Mouse (Mus musculus) embryonic facial prominence, embryonic 11.5 days (tissue): ENCODE results near the gene Itga3. TPM values are rescaled to one million over a fixed set of nuclear protein-coding genes. Genes with fewer than 3 reads are reported as not detected.
A peak's percentile ranks its signal among the peaks of the same experiment; 100 is the strongest.

Experiments
- ATAC-seq: fragments of 200-750 bp; cut with Nextera tagmentation; replicated peaks from 2 replicates; pipeline ENCODE4 v1.8.0; 2017; ENCODE audit warnings: low read depth; ENCODE audit not compliant: insufficient number of reproducible peaks, low FRiP score, low TSS enrichment
- DNase-seq: peaks from one replicate; pipeline ENCODE4 v3.0.0-alpha.2; 2015; ENCODE audit warnings: low spot score
- H3K27ac ChIP-seq: fragments of 300-500 bp; sonication (generic); replicated peaks from 2 replicates; pipeline ENCODE4 v1.5.1; 2014; ENCODE audit warnings: mild to moderate bottlenecking, low read depth, low read length, control low read depth
- H3K27me3 ChIP-seq: fragments of 300-500 bp; sonication (generic); 2 replicates; pipeline ENCODE4 v1.6.1; 2014; ENCODE audit warnings: mild to moderate bottlenecking, low read length, moderate library complexity, mixed read lengths; ENCODE audit not compliant: control insufficient read depth, insufficient read depth
- H3K36me3 ChIP-seq: fragments of 300-500 bp; sonication (generic); replicated peaks from 2 replicates; pipeline ENCODE4 v1.6.1; 2014; ENCODE audit warnings: low read depth, mild to moderate bottlenecking, low read length, moderate library complexity, mixed read lengths; ENCODE audit not compliant: control insufficient read depth, insufficient read depth
- H3K4me1 ChIP-seq: fragments of 300-500 bp; sonication (generic); 2 replicates; pipeline ENCODE4 v1.6.1; 2014; ENCODE audit warnings: low read length, mixed read lengths; ENCODE audit not compliant: control insufficient read depth, insufficient read depth
- H3K4me2 ChIP-seq: fragments of 300-500 bp; sonication (generic); 2 replicates; pipeline ENCODE4 v1.6.1; 2014; ENCODE audit warnings: low read depth, mild to moderate bottlenecking, control low read depth, low read length, moderate library complexity
- H3K4me3 ChIP-seq: fragments of 300-500 bp; sonication (generic); 2 replicates; pipeline ENCODE4 v1.5.1; 2014; ENCODE audit warnings: low read depth, low read length, control low read depth
- H3K9ac ChIP-seq: fragments of 300-500 bp; sonication (generic); replicated peaks from 2 replicates; pipeline ENCODE4 v1.6.1; 2014; ENCODE audit warnings: mild to moderate bottlenecking, control low read depth, low read length
- H3K9me3 ChIP-seq: fragments of 300-500 bp; sonication (generic); replicated peaks from 2 replicates; pipeline ENCODE4 v1.6.1; 2016; ENCODE audit warnings: mild to moderate bottlenecking, low read length, inconsistent platforms, mixed read lengths; ENCODE audit not compliant: control insufficient read depth
- WGBS: fragments of 180-500 bp; shearing (Covaris S2); extraction: QIAGEN DNeasy Blood & Tissue Kit; methylation state at CpG from one replicate; pipeline ENCODE4 v1.1.7; 2014; 5-methylcytosine and 5-hydroxymethylcytosine counted together
- polyA plus RNA-seq: library from polyadenylated mRNA; unstranded; fragments of >200 nt; fragmentation: Nextera tagmentation; extraction: Ambion mirVana; gene quantifications from 2 replicates; pipeline ENCODE4 v1.2.1, GENCODE M21; 2014

Itga3 gene
- polyA plus RNA-seq, 1 experiment from 2014 or later, result 5.1 TPM

DNA sequence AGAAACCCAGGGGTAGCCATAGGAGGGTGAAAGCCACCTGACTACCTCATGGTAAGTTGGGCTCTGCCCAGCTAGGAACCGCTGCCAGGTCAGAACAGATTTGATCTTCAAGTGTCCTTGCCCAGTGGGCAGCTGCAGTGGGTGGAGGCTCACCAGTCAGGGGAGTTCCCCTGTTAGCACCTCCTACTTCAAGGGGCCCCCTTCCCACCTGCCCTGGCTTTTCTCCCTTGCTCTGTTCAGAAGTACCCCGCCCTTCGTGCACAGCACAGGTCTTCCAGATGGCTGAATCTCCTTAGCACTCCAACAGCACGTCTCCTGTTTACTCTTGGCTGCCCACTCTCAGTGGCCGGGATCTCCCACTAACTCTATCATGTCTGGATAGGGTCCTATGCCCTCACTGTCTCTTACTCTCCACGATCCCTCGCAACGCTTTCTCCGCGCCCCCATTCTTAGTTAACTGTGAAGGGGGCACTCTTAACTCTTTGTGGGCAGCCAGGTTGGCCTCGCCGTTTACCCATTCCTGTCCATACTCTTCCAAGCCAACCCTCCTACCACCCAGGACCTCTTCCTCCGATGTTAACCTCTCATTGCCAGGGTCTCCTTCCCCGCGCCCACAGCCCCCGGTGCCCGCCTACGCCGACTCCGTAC lies 36.0 kb downstream of the Itga3 start:
- H3K27me3 ChIP-seq, result no peaks in the 10 kb centered on the region
- DNase-seq (peak; percentile 43), ATAC-seq (no peak; the same call in 1 of the 2 replicates)
- H3K4me3 ChIP-seq, result peak overlapping the region; percentile 63
- H3K4me1 ChIP-seq, result no peaks in the 10 kb centered on the region; the same call in 1 of the 2 replicates
- no peaks in the 10 kb centered on the region for H3K9me3 ChIP-seq
- whole genome bisulfite sequencing, result 3% methylated on average over 20 of the region's 20 CpGs
- no peaks in the 10 kb centered on the region for H3K36me3 ChIP-seq
- H3K9ac ChIP-seq, result peak overlapping the region; percentile 44
- H3K27ac ChIP-seq, result no peak overlapping the region
- H3K4me2 ChIP-seq, result peak overlapping the region; percentile 82

GRCm38 (mm10) chr11:95039766-95040165 lies 36.8 kb downstream of the Itga3 start:
- ATAC-seq (no peak), DNase-seq (no peak)
- Histone ChIP-seq H3K27ac (no peak overlapping the region), H3K36me3 (no peaks in the 10 kb centered on the region), H3K9ac (no peak overlapping the region), H3K4me2 (no peak overlapping the region), H3K27me3 (no peaks in the 10 kb centered on the region), H3K9me3 (no peaks in the 10 kb centered on the region), H3K4me3 (no peak overlapping the region), H3K4me1 (no peaks in the 10 kb centered on the region; the same call in 1 of the 2 replicates)
- WGBS, result 80% methylated on average over 4 of the region's 4 CpGs

GRCm38 (mm10) chr11:95038818-95039655 lies 37.6 kb downstream of the Itga3 start:
- Histone ChIP-seq H3K4me3 (no peak overlapping the region), H3K36me3 (no peaks in the 10 kb centered on the region), H3K4me2 (no peak overlapping the region), H3K9ac (no peak overlapping the region), H3K4me1 (no peaks in the 10 kb centered on the region; the same call in 1 of the 2 replicates), H3K9me3 (no peaks in the 10 kb centered on the region), H3K27ac (no peak overlapping the region), H3K27me3 (no peaks in the 10 kb centered on the region)
- DNase-seq (no peak), ATAC-seq (no peak)
- WGBS, result 82% methylated on average over 13 of the region's 13 CpGs

DNA sequence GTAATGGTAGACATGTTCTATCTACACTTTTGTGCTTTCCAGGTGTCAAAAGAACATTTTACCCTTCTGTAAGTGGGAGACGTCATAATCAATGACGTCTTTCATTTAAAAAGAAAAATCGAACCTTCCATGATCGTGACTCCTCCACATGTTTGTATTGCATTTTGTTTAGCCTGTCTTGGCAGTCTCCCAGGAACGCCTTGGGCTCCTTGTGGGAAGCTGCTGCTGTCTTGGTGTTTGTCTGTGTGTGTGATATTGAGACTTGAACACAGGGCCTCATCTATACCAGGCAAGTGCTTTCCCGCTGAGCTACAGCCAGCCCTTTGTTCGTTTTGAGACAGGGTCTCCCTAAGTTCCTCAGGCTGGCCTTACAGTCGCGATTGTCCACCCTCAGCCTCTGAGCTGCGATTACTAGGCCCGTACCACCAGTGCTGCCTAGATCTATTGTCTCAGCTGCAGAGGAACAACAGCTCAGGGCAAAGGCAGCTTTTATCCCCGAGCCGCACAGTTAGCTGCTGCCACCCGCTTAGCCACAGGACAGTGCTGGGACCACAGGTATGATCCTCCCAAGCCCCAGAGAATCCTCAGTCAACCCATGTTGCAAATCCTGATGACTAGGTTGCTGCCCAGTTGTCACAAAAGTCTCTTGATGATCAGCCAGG lies 38.3 kb downstream of the Itga3 start:
- H3K9ac ChIP-seq, result no peak overlapping the region
- no peaks in the 10 kb centered on the region for H3K27me3 ChIP-seq
- no peak for ATAC-seq
- H3K4me2 ChIP-seq, result no peak overlapping the region
- H3K27ac ChIP-seq, result no peak overlapping the region
- H3K4me1 ChIP-seq, result no peaks in the 10 kb centered on the region; the same call in 1 of the 2 replicates
- DNase-seq, result no peak
- 72% methylated on average over 14 of the region's 14 CpGs for WGBS
- H3K36me3 ChIP-seq, result no peaks in the 10 kb centered on the region
- H3K9me3 ChIP-seq, result no peaks in the 10 kb centered on the region
- H3K4me3 ChIP-seq, result no peak overlapping the region

DNA sequence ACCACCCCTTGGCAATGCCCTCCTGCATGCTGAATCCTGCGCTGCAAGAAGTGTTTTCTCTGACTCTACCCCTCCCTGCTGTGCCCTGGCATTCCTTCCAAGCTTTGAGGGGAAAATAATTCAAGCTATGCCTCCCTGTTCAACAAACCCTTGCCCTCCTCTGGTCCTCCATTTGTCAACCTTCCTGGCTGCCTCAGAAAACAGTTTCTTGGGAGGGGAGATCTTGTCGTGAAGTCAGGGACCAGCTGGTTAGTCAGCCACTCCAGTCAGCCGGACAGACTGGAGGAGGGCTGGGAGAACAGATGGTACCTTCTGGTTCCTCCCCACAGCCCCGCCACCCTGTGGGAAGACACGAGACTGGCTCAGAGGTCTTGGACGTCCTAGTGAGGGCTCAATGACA lies 39.3 kb downstream of the Itga3 start:
- H3K27me3 ChIP-seq, result no peaks in the 10 kb centered on the region
- H3K36me3 ChIP-seq, result no peaks in the 10 kb centered on the region
- ATAC-seq (no peak), DNase-seq (no peak)
- WGBS, result 67% methylated on average over 6 of the region's 6 CpGs
- no peaks in the 10 kb centered on the region for H3K9me3 ChIP-seq
- H3K4me1 ChIP-seq, result no peaks in the 10 kb centered on the region; the same call in 1 of the 2 replicates
- no peak overlapping the region for H3K4me2 ChIP-seq
- no peak overlapping the region for H3K9ac ChIP-seq
- H3K4me3 ChIP-seq, result no peak overlapping the region
- no peak overlapping the region for H3K27ac ChIP-seq

GRCm38 (mm10) chr11:95036521-95036920 lies 40.1 kb downstream of the Itga3 start:
- ATAC-seq (no peak), DNase-seq (no peak)
- H3K4me2 ChIP-seq, result no peak overlapping the region
- no peak overlapping the region for H3K4me3 ChIP-seq
- H3K27ac ChIP-seq, result no peak overlapping the region
- 93% methylated on average over 5 of the region's 5 CpGs for WGBS
- H3K9ac ChIP-seq, result no peak overlapping the region
- H3K9me3 ChIP-seq, result no peaks in the 10 kb centered on the region
- H3K4me1 ChIP-seq, result no peaks in the 10 kb centered on the region; the same call in 1 of the 2 replicates
- no peaks in the 10 kb centered on the region for H3K36me3 ChIP-seq
- no peaks in the 10 kb centered on the region for H3K27me3 ChIP-seq

- Histone ChIP-seq H3K4me1 (no peaks in the 10 kb centered on the region), H3K9me3 (no peaks in the 10 kb centered on the region), H3K4me2 (no peak overlapping the region), H3K27me3 (no peaks in the 10 kb centered on the region), H3K36me3 (no peaks in the 10 kb centered on the region), H3K4me3 (no peak overlapping the region), H3K27ac (no peak overlapping the region), H3K9ac (no peak overlapping the region)
- ATAC-seq, result no peak
- DNase-seq, result no peak
- 71% methylated on average over 10 of the region's 10 CpGs for WGBS
These were observed 41.7 kb downstream of the Itga3 start for GRCm38 (mm10) chr11:95034902-95035301.
